Mouse (Mus musculus) gastrocnemius, postnatal 25 days (tissue): ENCODE data around the gene Map4. TPM values are rescaled to one million over a fixed set of nuclear protein-coding genes. Genes with fewer than 3 reads are reported as not detected.

Experiments used
- DNase-seq: peaks from one replicate; pipeline ENCODE4 v3.0.0; 2022
- microRNA-seq, 2 experiments: library from miRNA; unstranded; fragments of <30 nt; microRNA quantifications; one replicate each; pipeline ENCODE4 v1.2.0; 2021; ENCODE audit warnings: borderline replicate concordance in 2 of 2
- total RNA-seq, 2 experiments: library from RNA; stranded (reverse); gene quantifications; 1 replicate in 1 of 2; 2 replicates in 1 of 2; pipeline ENCODE4 v1.2.3; 2021

Gene Map4
- total RNA-seq, 2 experiments from 2014 or later: 426 to 444 TPM

GRCm38 (mm10) chr9:110131525-110132197 is 200.4 kb downstream of the Map4 start:
- peak; percentile 99 for DNase-seq

- no peak for DNase-seq
Observed at GRCm38 (mm10) chr9:110132201-110132605, 200.9 kb downstream of the Map4 start.

GRCm38 (mm10) chr9:110132921-110133320 is 201.7 kb downstream of the Map4 start:
- DNase-seq: no peak

Small RNAs within 50 kb of the gene (microRNA-seq; reads per million reads assigned to microRNA genes)
- gene Mir7089: 0 reads per million in 2 experiments

Other genes starting within 250 kb of the Map4 start
- not detected for gene Fbxw18, start 228.8 kb upstream of the Map4 start, total RNA-seq
- not detected for gene Fbxw26, start 185.4 kb upstream of the Map4 start, total RNA-seq
- not detected for gene Fbxw27, start 140.8 kb upstream of the Map4 start, total RNA-seq
- not detected for gene Spink8, start 119.2 kb upstream of the Map4 start, total RNA-seq
- gene Nme6, start 98.7 kb upstream of the Map4 start, total RNA-seq: 10 to 100 TPM; 22.1 to 26.8 TPM
- not detected for gene Camp, start 81.8 kb upstream of the Map4 start, total RNA-seq
- 1 to 10 TPM; 3.6 to 3.7 TPM for gene Cdc25a, start 55.9 kb upstream of the Map4 start, total RNA-seq
- gene Smarcc1, start 186.2 kb downstream of the Map4 start, total RNA-seq: 10 to 100 TPM; 19.5 to 19.6 TPM
- gene Dhx30, start 186.4 kb downstream of the Map4 start, total RNA-seq: 10 to 100 TPM; 28.7 to 29.9 TPM